Mouse (Mus musculus) heart, adult 2 months (tissue): ENCODE results near the gene Mknk1.

Experiments
- CTCF ChIP-seq: fragments of 200-600 bp; IDR thresholded peaks from 2 replicates; pipeline ENCODE4 v1.8.1; 2022; ENCODE audit warnings: antibody characterized with exemption, mild to moderate bottlenecking, moderate library complexity
- EP300 ChIP-seq: fragments of 200-500 bp; IDR thresholded peaks from 2 replicates; pipeline ENCODE4 v1.6.1; 2011; ENCODE audit warnings: low read depth, low read length, control low read depth; ENCODE audit not compliant: insufficient read depth

GRCm38 (mm10) chr4:115857293-115857883, 18.4 kb downstream of the Mknk1 start:
- no peak for TF ChIP-seq EP300
- no peak for TF ChIP-seq CTCF
